Mouse (Mus musculus) embryo, embryonic 10 days (tissue): ENCODE data around the gene Kdm1a.
A peak's percentile ranks its signal among the peaks of the same experiment; 100 is the strongest.

Experiments
- DNase-seq: peaks from one replicate; pipeline ENCODE4 v3.0.0-alpha.2; 2015; ENCODE audit warnings: low spot score

The Kdm1a gene

DNA sequence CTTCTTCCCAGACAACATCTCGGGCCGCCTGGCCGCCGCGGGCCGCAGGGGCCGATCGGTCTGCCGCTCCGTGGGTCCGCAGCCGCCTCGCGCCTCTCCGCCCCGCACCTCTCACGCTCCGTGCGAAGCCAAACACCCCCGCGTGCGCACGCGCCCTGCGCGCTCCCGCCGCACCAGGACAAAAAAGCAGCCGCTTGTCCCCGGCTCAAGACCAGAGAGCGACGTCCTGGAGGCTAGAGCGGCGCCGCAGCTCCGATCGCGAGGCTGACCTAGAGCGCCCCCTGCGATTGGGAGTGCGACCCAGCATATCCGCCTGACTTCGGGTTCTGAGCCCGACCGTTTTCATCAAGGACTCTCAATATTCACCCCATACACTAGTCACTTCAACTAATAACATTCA lies at the start of gene Kdm1a:
Gene Kdm1a (minus strand): TSS at position 156 of the 400 bp plus-strand sequence.
- peak; percentile 97 for DNase-seq

DNA sequence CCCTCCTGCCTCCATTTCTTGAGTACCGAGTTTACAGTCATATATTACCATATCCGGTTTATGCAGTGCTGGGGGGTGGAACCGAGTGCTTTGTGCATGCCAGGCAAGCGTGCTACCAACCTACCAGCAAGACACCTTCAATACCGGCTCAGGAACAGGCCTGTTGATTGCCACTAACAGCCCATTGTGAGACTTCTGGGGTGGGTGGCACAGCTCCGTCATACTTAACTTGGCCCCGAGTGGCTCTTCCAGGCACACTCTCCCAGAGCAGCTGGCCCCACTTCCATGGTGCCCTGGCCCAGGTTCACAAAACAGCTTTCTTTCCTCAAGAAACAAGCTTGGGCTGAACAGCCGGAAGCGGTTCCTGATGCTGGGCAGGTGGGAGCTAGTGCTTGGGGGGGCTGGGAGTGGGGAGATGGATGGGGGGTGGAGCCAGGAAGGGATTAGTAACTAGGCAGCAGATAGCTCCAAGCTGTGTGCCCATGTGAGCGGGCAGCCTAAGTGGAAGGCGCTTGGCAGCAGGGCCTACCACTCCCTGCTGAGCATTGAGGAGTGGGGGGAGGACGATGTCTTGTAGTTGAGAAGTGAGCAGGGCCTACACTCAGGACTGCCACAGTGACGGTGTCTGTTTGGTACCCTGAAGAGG lies 49.5 kb upstream of the Kdm1a start:
- no peak for DNase-seq

DNA sequence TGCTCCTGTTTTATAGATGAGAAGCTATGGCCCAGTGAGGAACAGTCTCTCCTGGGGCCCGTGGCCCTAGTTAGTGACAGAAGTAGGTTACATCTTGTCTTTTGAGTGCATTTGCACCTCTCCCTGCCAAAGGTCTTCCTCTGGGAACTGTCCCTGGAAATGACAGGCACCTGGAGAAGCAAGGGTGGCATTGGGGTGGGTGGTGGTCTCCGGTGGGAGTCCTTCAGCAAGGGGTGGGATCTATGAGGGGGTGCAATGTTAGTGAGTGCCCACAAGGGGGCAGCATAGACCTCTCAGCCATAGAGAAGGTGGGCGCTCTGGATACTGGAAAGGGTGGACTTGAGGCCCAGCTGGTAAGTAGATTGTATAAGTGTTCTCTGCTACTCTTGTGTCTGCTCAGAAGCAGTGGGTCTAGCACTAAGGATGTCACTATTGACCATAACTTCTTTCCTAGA lies 48.9 kb upstream of the Kdm1a start:
- DNase-seq = peak; percentile 74

DNA sequence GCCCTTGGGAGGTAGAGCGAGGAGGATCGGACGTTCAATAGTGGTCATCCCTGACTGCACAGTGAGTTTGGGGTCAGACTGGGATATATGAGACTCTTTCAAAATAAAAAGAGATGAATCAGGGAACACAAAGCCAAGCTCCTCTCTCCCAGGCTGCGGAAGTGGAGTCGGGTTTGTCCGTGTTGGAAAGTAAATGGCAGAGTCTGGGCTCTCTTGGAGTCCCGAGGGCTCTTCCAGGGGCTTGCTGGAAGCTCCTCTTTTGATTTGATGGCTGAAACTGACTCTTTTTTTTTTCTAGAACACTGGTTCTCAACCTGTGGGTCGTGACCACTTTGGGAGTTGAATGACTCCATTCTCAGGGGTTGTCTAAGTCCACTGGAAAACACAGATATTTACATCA lies 47.7 kb upstream of the Kdm1a start:
- DNase-seq = no peak

DNA sequence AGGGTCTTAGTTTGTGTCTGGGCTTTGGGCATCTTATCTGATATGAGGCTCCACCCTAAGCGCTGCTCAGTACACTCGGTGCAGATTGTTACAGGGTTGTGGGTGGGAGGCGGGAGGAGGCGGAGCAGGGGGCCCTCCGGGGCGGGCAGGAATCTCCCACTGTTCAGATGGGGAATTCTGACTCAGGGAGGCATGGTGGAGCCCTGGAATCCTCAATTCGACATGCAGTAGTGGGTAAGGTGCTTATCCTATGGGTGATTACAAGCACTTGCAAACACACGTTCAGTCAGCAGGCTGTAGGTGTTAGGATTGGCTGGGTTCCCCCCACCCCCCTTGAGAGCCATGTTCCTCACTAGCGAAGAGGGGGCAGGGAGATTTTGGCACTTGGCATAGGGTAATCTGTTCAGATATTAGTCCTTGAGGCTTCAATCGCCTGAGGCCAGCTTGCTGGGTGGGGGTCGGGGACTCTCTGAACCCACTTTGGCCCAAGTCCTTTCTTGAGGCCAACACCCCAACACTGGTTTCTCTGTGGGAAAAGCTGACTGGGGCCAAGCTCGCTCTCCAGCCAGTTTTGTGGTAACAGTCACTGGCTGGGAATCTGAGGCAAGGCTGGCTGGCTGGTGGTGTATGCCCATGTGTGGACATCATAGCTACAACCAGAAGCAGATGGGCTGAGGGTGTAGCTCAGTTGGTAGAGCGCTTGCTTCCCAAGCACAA lies 47.1 kb upstream of the Kdm1a start:
- no peak for DNase-seq

DNA sequence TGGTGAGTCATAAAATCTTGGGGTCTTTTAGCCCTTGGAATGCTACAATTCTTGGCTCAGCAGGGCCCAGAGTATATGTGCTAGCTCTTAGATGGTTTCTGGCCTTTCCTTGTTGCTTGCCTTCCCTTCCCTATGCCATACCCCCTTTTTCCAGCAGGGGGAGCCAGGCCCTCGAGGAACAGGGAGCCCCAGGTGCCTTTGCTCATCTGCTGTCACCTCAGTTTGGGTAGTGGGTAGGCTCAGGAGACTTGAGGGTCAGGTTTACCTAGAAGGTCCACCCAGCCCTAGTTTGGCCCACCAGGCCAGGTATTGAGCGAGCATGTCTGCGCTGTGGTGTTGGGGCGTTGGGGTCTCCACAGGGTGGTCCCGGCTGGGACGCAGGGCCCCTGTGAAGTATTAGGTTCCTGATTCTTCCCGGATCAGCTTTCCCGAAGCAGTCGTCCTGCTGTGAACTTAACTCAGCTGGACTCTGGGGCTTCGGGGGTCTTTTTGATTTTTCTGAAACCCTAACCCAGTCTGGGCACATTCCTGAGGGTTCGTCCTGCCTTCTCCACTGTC lies 46.5 kb upstream of the Kdm1a start:
- DNase-seq = peak; percentile 84

DNA sequence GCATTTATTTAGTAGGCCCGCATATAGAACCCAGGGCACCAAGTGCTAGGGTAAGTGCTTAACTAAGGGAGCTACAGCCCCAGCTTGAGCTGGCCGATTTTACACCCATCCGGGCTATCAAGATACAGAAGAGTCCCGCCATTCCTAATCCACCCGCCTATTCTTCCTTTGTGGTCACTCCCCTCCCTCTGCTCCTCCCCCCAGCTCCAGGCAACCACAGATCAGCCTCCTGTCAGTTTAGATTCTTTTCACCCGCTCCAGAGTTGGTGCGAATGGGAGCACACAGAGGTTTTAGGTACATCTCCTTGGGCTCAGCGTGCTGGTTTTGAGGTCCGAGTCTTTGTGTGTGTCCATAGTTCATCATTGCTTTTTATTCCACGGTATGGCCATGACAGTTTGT lies 36.4 kb upstream of the Kdm1a start:
- DNase-seq = peak; percentile 77

DNA sequence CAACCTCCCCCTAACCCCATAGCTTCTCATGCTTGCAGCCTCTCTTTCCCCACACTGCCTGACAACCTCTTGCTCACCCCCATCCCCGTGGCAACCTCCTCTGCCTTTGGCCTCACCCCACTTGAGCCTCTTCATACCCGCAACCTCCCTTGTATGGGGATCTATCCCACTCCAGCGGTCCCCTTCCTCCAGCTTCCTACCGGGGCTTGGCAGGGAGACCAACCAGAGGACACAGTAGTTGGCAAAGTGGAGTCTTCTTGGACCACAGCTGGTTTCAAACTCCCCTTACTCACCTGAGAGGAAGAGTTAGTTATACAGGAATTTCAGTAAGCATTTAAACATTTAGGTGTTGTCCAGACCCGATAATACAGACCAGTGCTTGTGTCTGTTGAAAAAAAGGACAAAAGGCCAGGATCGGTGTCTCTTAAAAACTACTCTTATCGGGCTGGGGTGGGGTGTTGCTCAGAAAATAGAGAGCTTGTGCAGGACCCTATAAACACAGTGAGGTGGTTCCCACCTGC lies 35.8 kb upstream of the Kdm1a start:
- no peak for DNase-seq

DNA sequence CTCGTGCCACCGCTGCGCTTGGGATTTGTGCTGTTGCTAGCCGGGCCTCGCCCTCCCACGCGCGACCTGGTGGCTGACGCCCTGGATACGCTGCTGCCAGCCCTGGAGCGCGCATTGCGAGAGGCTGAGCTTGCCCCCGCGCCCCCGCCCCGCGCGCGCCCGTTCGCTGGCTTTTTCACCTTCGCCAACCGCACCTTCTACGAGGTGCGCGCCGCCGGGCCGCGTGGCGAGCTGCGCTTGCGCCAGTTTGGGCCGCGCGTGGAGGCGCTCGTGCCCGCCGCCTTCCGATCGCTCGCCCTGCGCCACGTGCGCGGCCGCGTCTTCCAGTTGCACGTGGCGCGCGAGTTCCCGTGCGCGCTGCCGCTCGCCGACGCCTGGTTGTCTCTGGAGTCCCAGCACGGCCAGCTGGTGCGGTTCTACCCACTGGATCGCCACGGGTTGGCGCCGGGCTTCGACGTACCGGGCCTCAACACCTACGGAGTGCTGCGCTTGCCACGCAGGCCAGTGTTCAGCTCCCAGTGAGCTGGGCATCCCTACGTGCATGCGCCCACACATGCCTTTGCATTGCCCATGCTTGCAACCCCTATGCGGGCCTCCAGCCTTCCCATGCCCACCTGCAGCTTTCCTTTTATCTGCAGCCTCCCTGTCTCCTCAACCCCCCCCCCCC lies 35.2 kb upstream of the Kdm1a start:
- DNase-seq = peak; percentile 64

DNA sequence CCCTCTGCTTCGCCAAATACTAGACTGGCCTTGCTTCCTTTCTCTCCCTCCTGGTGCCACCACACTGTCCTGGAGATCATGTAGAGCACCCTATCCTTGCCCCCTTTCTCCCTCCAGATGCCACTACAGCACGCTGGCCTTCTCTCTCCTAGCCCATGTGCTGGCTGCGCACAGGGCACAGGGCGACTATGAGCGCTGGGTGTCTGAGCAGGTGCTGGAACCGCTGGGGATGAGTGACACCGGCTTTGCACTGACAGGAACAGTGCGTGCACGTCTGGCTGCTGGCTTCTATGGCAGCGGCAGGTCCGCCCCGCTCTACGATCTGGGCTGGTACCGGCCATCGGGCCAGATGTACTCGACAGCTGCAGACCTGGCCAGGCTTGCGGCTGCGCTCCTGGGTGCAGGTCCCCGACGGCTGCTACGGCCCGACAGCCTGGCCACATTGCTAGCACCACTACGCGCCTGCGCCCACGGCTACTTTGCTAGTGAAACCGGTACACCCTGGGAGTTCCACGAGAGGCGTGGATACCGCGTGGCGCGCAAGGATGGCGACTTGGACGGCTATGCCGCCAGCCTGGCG lies 34.5 kb upstream of the Kdm1a start:
- no peak for DNase-seq

DNA sequence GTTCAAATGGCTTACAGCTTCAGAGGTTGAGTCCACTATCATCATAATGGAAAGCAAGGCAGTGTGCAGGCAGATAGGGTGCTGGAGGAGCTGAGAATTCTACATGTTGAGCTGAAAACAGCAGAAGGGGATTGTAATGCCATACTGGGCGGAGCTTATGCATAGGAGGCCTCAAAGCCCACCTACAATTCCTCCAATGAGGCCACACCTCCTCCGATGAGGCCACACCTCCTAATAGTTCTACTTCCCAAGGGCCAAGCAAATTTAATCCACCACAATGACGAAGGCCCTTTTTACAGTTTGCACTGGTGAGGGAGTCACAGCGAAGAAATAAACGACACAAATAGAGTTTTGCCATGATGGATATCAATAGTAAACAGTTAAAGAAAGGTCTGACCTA lies 34.0 kb upstream of the Kdm1a start:
- no peak for DNase-seq

DNA sequence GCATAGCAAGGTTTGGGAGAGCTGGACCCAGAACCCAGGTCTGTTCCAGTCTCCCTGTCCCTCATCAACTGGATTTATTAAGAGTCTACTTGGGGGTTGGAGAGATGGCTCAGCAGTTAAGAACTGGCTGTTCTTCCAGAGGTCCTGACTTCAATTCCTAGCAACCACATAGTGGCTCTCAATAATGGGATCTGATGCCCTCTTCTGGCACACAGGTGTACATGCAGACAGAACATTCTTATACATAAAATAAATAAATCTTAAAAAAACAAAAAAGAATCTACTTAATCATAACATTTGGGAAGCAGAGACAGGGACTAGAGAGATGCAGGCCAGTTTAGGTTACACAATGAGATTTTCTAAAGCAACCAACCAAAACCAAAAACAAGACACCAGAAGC lies 33.5 kb upstream of the Kdm1a start:
- DNase-seq = no peak

DNA sequence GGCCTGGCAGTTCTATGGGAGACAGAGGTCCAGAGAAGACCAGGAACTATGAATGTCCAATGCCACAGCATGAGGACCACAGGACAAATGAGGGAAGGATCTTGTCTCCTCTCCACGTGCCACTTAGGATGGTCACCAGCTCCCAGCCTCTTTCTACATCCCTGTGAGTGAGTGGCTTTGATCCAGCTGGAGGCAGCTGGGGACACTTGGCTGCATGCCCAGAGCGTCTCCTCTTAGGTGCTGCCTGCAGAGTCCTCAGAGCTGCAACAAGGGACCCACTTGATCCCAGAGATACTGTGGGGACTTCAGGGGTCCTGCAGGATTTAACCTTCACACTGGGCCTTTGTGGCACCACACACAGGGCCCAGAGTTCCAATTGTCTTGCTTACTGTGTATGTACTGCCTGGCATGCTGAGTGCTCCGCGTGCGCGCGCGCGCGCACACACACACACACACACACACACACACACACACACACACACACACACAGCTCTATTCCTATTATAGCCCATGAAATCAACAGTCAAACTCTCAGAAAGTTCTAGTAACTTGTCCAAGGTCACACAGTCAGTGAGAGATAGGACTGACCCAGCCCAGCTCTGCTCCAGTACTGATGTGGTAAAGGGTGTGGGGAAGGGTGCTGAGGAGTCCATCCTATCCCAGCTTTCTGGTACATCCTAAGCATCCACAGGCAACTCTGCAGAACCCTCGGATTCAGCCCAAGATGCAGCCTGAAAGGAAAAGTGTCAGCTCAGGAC lies 28.9 kb upstream of the Kdm1a start:
- DNase-seq = no peak

DNA sequence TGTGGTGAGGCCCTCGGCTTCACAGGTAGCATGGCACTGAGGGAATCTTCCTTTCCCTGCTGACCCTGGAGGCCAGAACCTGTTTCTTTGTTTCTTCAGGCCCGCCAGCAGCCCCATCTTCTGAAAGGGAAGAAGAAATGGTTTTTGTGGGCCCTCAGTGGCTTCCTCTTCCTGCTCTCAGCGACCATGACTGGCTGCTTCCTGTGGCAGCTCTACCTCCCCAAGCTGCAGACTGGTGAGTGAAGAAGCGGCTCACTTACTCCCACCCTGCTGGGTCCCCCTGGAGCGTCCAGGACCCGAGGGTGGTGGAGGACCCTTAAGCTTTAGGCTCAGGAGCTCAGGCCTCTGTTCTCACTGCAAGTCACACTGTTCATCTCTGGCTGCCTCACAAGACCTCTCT lies 24.1 kb upstream of the Kdm1a start:
- no peak for DNase-seq

DNA sequence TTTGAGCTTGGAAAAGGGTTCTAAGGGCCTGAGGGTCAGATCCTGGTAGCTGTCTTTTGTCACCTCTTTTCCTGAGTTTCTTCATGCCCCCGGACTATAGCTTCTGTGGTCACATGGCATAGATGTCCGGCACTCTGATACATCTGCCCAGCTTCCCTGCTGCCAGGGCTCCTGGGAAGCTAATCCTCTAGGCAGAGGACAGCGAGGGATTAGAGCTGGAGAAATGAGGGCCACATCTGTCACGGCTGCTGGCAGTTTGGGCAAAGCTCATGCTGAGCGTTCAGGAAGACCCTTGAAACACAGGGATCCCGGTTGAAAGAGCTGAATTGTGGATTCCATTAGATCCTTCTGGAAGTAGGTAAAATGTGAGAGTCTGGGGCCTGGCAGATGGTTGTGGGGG lies 19.9 kb upstream of the Kdm1a start, which contains the start of gene Lactbl1:
Gene Lactbl1 (plus strand): TSS at position 234 of the 400 bp plus-strand sequence.
- no peak for DNase-seq

DNA sequence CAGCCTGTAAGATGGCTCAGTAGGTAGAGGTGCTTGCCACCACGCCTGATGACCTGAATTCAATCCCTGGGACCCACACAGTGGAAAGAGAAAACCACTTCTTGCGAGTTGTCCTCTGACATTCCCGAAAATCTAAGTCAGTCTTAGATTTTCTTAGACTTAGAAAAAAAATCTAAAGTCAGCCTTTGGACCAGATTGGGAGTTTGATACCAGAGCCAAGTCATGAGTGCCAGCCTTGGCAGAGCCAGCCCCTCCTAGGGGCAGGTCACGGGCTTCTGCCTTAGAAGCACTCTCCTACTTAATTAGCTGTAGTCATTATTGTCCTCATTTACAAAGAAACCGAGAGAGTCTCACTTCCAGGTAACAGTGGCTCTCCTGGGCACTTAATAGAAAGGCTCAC lies 19.4 kb upstream of the Kdm1a start:
- DNase-seq = no peak

DNA sequence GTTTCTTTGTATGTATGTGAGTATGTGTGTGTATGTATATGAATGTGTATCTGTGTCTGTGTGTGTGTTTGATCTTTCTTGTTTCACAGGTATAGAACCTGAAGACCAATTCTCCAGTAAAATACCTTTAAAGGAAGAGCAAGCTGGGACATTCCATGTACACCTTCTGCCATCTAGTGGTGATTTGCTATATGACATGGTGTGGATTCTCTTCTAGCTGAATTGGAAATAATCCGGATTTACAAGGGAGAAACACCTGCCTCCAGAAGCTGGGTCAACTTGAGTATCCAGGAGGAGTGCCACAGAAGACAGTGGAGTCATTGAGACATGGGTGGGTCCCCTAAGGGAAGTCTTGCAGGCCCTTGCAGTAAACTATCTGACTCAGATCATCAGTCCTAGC lies 18.8 kb upstream of the Kdm1a start:
- DNase-seq = peak; percentile 87

DNA sequence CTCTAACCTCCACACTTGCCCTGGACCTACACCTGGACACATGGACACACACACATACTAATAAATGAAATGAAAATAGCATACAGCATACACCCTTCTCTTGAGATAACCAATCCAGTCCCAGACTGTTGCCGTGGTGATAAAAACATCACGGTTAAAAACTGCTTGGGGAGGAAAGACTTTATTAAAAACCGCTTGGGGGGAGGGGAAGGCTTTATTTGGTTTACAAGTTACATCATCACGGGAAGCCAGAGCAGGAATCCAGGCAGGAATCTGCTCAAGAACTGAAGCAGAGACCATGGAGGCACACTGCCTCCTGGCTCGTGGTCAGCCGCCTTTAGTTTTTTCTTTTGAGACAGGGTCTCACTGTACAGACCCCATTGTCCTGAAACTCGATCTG lies 11.1 kb upstream of the Kdm1a start:
- DNase-seq = no peak

DNA sequence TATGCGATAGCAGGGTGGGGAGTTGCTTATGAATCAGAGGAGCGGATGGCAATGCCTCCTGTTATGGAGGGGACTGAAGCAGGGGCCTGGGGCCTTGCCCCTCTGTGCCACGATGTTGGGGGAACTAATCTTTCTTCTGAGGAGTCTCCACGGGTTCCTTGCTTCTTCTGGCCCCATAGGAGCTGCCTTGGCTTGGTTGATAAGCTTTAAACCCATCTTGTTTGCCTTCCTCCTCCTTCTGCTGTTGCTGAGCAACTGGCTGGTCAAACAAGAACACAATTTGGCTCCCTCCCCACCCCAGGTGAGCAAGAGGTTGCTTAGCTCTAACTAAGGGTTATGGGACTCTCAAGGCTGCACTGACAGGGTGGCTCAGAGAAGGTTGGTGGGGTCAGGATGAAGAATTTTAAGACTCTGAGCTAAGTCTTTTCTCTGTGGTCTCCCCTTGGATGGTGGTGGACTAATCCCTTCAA lies 7.9 kb upstream of the Kdm1a start, which contains the start of gene Tex46:
Gene Tex46 (plus strand): TSS at position 51 of the 470 bp plus-strand sequence.
- no peak for DNase-seq

DNA sequence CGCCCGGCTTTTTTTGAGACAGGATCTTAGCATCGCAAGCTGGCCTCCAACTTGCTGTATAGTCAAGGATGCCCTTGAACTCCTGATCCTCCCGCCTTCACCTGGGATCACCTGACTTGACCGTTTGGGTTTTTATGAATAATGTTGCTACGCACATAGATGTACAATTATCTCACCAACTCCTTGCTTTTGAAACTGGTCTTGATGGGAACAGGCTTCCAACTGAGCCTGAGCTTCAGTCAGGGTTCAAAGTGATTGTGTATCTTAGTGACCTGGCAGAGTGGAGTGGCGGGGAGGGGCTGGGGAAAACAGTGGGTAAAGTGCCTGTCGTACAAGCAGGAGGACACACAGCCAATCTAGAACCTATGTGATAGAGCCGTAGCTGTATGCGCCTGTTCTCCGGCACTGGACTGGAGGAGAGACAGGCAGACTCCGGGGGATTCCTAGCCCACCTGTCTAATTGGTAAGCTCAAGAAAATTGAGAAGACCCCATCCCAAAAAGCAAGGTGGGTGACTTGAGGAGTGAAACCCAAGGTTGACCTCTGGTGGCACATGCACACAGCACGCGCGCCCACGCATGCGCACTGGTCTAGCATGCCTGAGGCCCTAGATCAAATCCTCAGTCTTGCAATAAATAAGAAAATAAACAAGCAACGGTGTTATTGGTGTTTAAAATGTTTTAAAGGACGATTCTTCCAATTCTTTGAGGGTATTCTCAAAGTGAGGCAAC lies 3.4 kb upstream of the Kdm1a start:
- no peak for DNase-seq
